Mouse (Mus musculus): ENCODE results near the gene Tbl1x.

DNA sequence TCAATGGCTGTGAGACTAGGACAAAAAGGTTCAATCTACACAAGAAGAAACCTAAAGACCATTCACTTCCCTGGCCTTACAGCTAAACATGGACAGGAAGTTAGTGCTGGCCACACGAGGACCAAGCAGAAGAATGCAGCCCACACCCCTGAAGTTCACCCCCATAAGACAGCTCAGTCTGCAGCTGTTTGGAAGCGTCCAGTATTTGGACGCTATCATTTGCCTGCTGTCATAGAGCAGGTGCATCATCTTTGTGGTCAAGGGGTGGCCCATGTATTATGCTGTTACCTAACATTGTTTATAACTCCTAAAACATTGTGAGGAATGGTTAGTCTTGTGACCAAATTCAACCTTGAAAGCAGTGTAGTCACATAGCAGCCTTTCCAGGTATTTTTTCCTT is 151.2 kb downstream of the Tbl1x start:
- TF ChIP-seq MYC (IDR thresholded peaks at IDR 0.05; ENCODE audit: low read depth, low read length), result no peak
- no peak for TF ChIP-seq POLR2A (IDR thresholded peaks at IDR 0.05; ENCODE audit: low read depth, low read length)
- TF ChIP-seq TBP (conservative IDR thresholded peaks at IDR 0.05; ENCODE audit: low read depth, low read length), result no peak
- TF ChIP-seq CHD1 (IDR thresholded peaks at IDR 0.05; ENCODE audit: low read depth, low read length), result no peak
- no peak for TF ChIP-seq EP300 (IDR thresholded peaks at IDR 0.05; ENCODE audit: low read length)
- no peak for TF ChIP-seq CTCF (conservative IDR thresholded peaks at IDR 0.05 in 1 of 2, IDR thresholded peaks at IDR 0.05 in 1 of 2; ENCODE audit: low read depth in 2 of 2, low read length in 2 of 2)
- TF ChIP-seq GABPA (IDR thresholded peaks at IDR 0.05; ENCODE audit: insufficient replicate concordance, low read depth, low read length), result no peak
- TF ChIP-seq ZNF384 (IDR thresholded peaks at IDR 0.05; ENCODE audit: low read depth, low read length), result no peak
- no peak for TF ChIP-seq MAFK (IDR thresholded peaks at IDR 0.05; ENCODE audit: insufficient replicate concordance, low read length)
- no peak for TF ChIP-seq POLR2AphosphoS2 (IDR thresholded peaks at IDR 0.05; ENCODE audit: low read depth, low read length)
- TF ChIP-seq MXI1 (IDR thresholded peaks at IDR 0.05; ENCODE audit: low read depth, low read length), result no peak
- TF ChIP-seq UBTF (IDR thresholded peaks at IDR 0.05; ENCODE audit: low read depth, low read length), result no peak
- TF ChIP-seq SIN3A (IDR thresholded peaks at IDR 0.05; ENCODE audit: low read length), result no peak
